Mouse (Mus musculus) testis, adult 2 months (tissue): ENCODE measurements around the gene Arhgap27. TPM values are rescaled to one million over a fixed set of nuclear protein-coding genes. Genes with fewer than 3 reads are reported as not detected.
"Not testable (repeated sequence)": the region's sequence is repeated elsewhere in the genome, so short reads cannot be mapped to it uniquely, and the experiment has no call there.

Experiments
- H3K27ac ChIP-seq: fragments of 200-500 bp; 2 replicates; pipeline ENCODE4 v1.5.1; 2012; ENCODE audit warnings: low read depth, low read length; ENCODE audit not compliant: control insufficient read depth, insufficient read depth
- H3K27me3 ChIP-seq: fragments of 200-500 bp; 2 replicates; pipeline ENCODE4 v1.6.1; 2012; ENCODE audit warnings: mild to moderate bottlenecking, low read length, moderate library complexity; ENCODE audit not compliant: control insufficient read depth, insufficient read depth
- H3K36me3 ChIP-seq: fragments of 200-500 bp; 2 replicates; pipeline ENCODE4 v1.6.1; 2012; ENCODE audit warnings: mild to moderate bottlenecking, low read length; ENCODE audit not compliant: control insufficient read depth, insufficient read depth
- H3K4me1 ChIP-seq: fragments of 200-500 bp; 2 replicates; pipeline ENCODE4 v1.6.1; 2012; ENCODE audit warnings: low read length; ENCODE audit not compliant: control insufficient read depth, insufficient read depth
- H3K4me3 ChIP-seq: fragments of 200-500 bp; 2 replicates; pipeline ENCODE4 v1.5.1; 2012; ENCODE audit warnings: low read depth, mild to moderate bottlenecking, low read length, moderate library complexity, mixed read lengths; ENCODE audit not compliant: control insufficient read depth
- CTCF ChIP-seq: fragments of 200-500 bp; IDR thresholded peaks from 2 replicates; pipeline ENCODE4 v1.5.1; 2012; ENCODE audit warnings: low read depth, mild to moderate bottlenecking, inconsistent platforms, low read length, moderate library complexity; ENCODE audit not compliant: control insufficient read depth, insufficient read depth, insufficient replicate concordance
- POLR2A ChIP-seq: fragments of 200-500 bp; IDR thresholded peaks from 2 replicates; pipeline ENCODE4 v1.6.1; 2012; ENCODE audit warnings: low read depth, mild to moderate bottlenecking, inconsistent platforms, low read length, moderate library complexity; ENCODE audit not compliant: control insufficient read depth
- polyA plus RNA-seq: library from polyadenylated mRNA; depleted of rRNA; stranded (reverse); fragments of >200 nt; gene quantifications from 2 replicates; pipeline ENCODE4 v1.2.3, GENCODE M21; 2012

Gene Arhgap27
- polyA plus RNA-seq, 1 experiment = 1.0 TPM

- TF ChIP-seq CTCF = no peak
- no peak for TF ChIP-seq POLR2A
- H3K27me3 ChIP-seq = no peaks in the 10 kb centered on the region
- peaks cover 3% of the 10 kb centered on the region; the same call in 1 of the 2 replicates for H3K4me1 ChIP-seq
- H3K27ac ChIP-seq = no peak overlapping the region
- H3K4me3 ChIP-seq = no peak overlapping the region
- H3K36me3 ChIP-seq = no peaks in the 10 kb centered on the region
Observed at GRCm38 (mm10) chr11:103324723-103325122, 38.8 kb downstream of the Arhgap27 start.

- not testable (repeated sequence) for H3K36me3 ChIP-seq, H3K4me3 ChIP-seq, H3K27me3 ChIP-seq, H3K4me1 ChIP-seq, H3K27ac ChIP-seq
Observed at GRCm38 (mm10) chr11:103322832-103323231, 40.7 kb downstream of the Arhgap27 start.

GRCm38 (mm10) chr11:103320646-103321045, 42.8 kb downstream of the Arhgap27 start:
- TF ChIP-seq POLR2A = no peak
- no peak for TF ChIP-seq CTCF
- H3K27ac ChIP-seq = no peak overlapping the region
- H3K27me3 ChIP-seq = no peaks in the 10 kb centered on the region
- H3K4me1 ChIP-seq = no peaks in the 10 kb centered on the region
- H3K36me3 ChIP-seq = no peaks in the 10 kb centered on the region
- H3K4me3 ChIP-seq = no peak overlapping the region

- H3K27me3 ChIP-seq = no peaks in the 10 kb centered on the region
- no peaks in the 10 kb centered on the region for H3K4me1 ChIP-seq
- no peak for TF ChIP-seq CTCF
- no peak for TF ChIP-seq POLR2A
Observed at GRCm38 (mm10) chr11:103320196-103320595, 43.3 kb downstream of the Arhgap27 start.

GRCm38 (mm10) chr11:103318042-103318441, 45.5 kb downstream of the Arhgap27 start:
- Histone ChIP-seq H3K4me3 (no peak overlapping the region), H3K4me1 (no peaks in the 10 kb centered on the region), H3K27me3 (no peaks in the 10 kb centered on the region), H3K27ac (no peak overlapping the region), H3K36me3 (no peaks in the 10 kb centered on the region)
- no peak for TF ChIP-seq POLR2A
- no peak for TF ChIP-seq CTCF

More at GRCm38 (mm10) chr11:103320196-103320595, 43.3 kb downstream of the Arhgap27 start:
- Histone ChIP-seq H3K27ac (no peak overlapping the region), H3K36me3 (no peaks in the 10 kb centered on the region), H3K4me3 (no peak overlapping the region)

- Histone ChIP-seq H3K27ac (no peak overlapping the region), H3K27me3 (no peaks in the 10 kb centered on the region), H3K4me1 (peaks cover 5% of the 10 kb centered on the region), H3K36me3 (no peaks in the 10 kb centered on the region), H3K4me3 (no peak overlapping the region)
- TF ChIP-seq CTCF = no peak
- no peak for TF ChIP-seq POLR2A
Observed at GRCm38 (mm10) chr11:103315379-103315778, 48.1 kb downstream of the Arhgap27 start.

- no peak overlapping the region for H3K4me3 ChIP-seq
- H3K27me3 ChIP-seq = no peaks in the 10 kb centered on the region
- no peaks in the 10 kb centered on the region for H3K36me3 ChIP-seq
- no peak overlapping the region for H3K27ac ChIP-seq
- peaks cover 5% of the 10 kb centered on the region for H3K4me1 ChIP-seq
- TF ChIP-seq POLR2A (no peak), CTCF (no peak)
Observed at GRCm38 (mm10) chr11:103314736-103315374, 48.6 kb downstream of the Arhgap27 start.

- no peak for TF ChIP-seq POLR2A
- no peak for TF ChIP-seq CTCF
- H3K4me3 ChIP-seq = no peak overlapping the region
- no peaks in the 10 kb centered on the region for H3K27me3 ChIP-seq
- no peaks in the 10 kb centered on the region for H3K36me3 ChIP-seq
- peaks cover 5% of the 10 kb centered on the region for H3K4me1 ChIP-seq
- H3K27ac ChIP-seq = no peak overlapping the region
Observed at GRCm38 (mm10) chr11:103313542-103313941, 50.0 kb downstream of the Arhgap27 start.
